Mouse (Mus musculus): ENCODE data around the gene Ccdc87.
"Not testable (repeated sequence)": the region's sequence is repeated elsewhere in the genome, so short reads cannot be mapped to it uniquely, and the experiment has no call there.

- not testable (repeated sequence) for TF ChIP-seq CTCF (IDR thresholded peaks at IDR 0.05; ENCODE audit: low read depth, low read length); EP300 (IDR thresholded peaks at IDR 0.05; ENCODE audit: insufficient read depth, low read depth, low read length); POLR2A (IDR thresholded peaks at IDR 0.05; ENCODE audit: insufficient read depth, low read length)
These were observed 26.7 kb upstream of the Ccdc87 start for GRCm38 (mm10) chr19:4812334-4812949.
